ENCODE assay signal across 8 mouse cellular contexts in genomic region chr6:145173781-145174191, GRCm38 (mm10). TPM values are rescaled to one million over a fixed set of nuclear protein-coding genes. Genes with fewer than 3 reads are reported as not detected.
DNase-seq lines count a peak whose midpoint lies in the region; ATAC-seq and TF ChIP-seq lines count a peak whose summit lies in the region.

No protein-coding gene starts in this region.

- H3K9me3 ChIP-seq in intestine, postnatal 0 days (ENCODE audit: control insufficient read depth) = no peaks in the 10 kb centered on the region
- no peaks in the 10 kb centered on the region for H3K9me3 ChIP-seq in liver, embryonic 15.5 days (replicated peaks)
- H3K9me3 ChIP-seq in neural tube, embryonic 14.5 days (ENCODE audit: control insufficient read depth, low read length) = no peaks in the 10 kb centered on the region

- H3K4me2 ChIP-seq in intestine, postnatal 0 days (replicated peaks; ENCODE audit: low read depth) = peak overlapping the region; percentile 49
- no peak overlapping the region for H3K4me2 ChIP-seq in liver, embryonic 15.5 days
- H3K4me2 ChIP-seq in neural tube, embryonic 14.5 days (ENCODE audit: low read depth, low read length) = peak overlapping the region; percentile 6; the same call in 1 of the 2 replicates

- TF ChIP-seq CTCF in intestine, postnatal 0 days (IDR thresholded peaks at IDR 0.05; ENCODE audit: low read depth) = no peak

- DNase-seq in Muller cell, postnatal 12 days (ENCODE audit: inconsistent ontology term) = peak; percentile 39
- DNase-seq in embryo, embryonic 11 days = peak; percentile 80
- peak; percentile 90 to 92 for DNase-seq in heart, adult 18-20 months
- DNase-seq in thymus, postnatal 14 days = no peak
- DNase-seq in spleen, postnatal 10 days (ENCODE audit: low spot score in 2 of 2) = no peak

- no peaks in the 10 kb centered on the region for H3K36me3 ChIP-seq in intestine, postnatal 0 days (ENCODE audit: control insufficient read depth, insufficient read depth)
- no peaks in the 10 kb centered on the region for H3K36me3 ChIP-seq in liver, embryonic 15.5 days (replicated peaks)
- H3K36me3 ChIP-seq in neural tube, embryonic 14.5 days (ENCODE audit: control insufficient read depth, insufficient read depth, low read length) = no peaks in the 10 kb centered on the region

- no peak overlapping the region; the same call in 1 of the 2 replicates for H3K27ac ChIP-seq in intestine, postnatal 0 days (ENCODE audit: low read depth, low read length)
- H3K27ac ChIP-seq in liver, embryonic 15.5 days (replicated peaks) = no peak overlapping the region
- H3K27ac ChIP-seq in neural tube, embryonic 14.5 days (ENCODE audit: low read depth, low read length) = no peak overlapping the region

- ATAC-seq in intestine, postnatal 0 days = peak; percentile 90
- ATAC-seq in liver, embryonic 15.5 days (ENCODE audit: insufficient read depth) = peak; percentile 49; the same call in 1 of the 2 replicates
- ATAC-seq in neural tube, embryonic 14.5 days (ENCODE audit: low read depth) = peak; percentile 76; the same call in 1 of the 2 replicates

- H3K4me1 ChIP-seq in intestine, postnatal 0 days (replicated peaks; ENCODE audit: control insufficient read depth, insufficient read depth, low read length) = 0 out of 2 replicates have a peak, but pooled peaks cover 6% of the 10 kb centered on the region
- 0 out of 2 replicates have a peak, but pooled peaks cover 4% of the 10 kb centered on the region for H3K4me1 ChIP-seq in liver, embryonic 15.5 days (replicated peaks)
- H3K4me1 ChIP-seq in neural tube, embryonic 14.5 days (ENCODE audit: control insufficient read depth, insufficient read depth, low read length) = 0 out of 2 replicates have a peak, but pooled peaks cover 6% of the 10 kb centered on the region

- H3K4me3 ChIP-seq in intestine, postnatal 0 days (ENCODE audit: low read depth, low read length) = no peak overlapping the region
- H3K4me3 ChIP-seq in liver, embryonic 15.5 days (replicated peaks) = no peak overlapping the region
- H3K4me3 ChIP-seq in neural tube, embryonic 14.5 days (ENCODE audit: low read depth, low read length) = no peak overlapping the region

- WGBS in intestine, postnatal 0 days = 1% methylated on average over 11 of the region's 11 CpGs
- 47% methylated on average over 11 of the region's 11 CpGs for WGBS in liver, embryonic 15.5 days (ENCODE audit: insufficient replicate concordance)
- WGBS in neural tube, embryonic 14.5 days = 1% methylated on average over 11 of the region's 11 CpGs

- H3K27me3 ChIP-seq in intestine, postnatal 0 days (replicated peaks; ENCODE audit: control insufficient read depth, insufficient read depth, low read length) = no peaks in the 10 kb centered on the region
- H3K27me3 ChIP-seq in liver, embryonic 15.5 days = no peaks in the 10 kb centered on the region
- H3K27me3 ChIP-seq in neural tube, embryonic 14.5 days (ENCODE audit: control insufficient read depth, insufficient read depth, low read length) = no peaks in the 10 kb centered on the region

- H3K9ac ChIP-seq in intestine, postnatal 0 days (ENCODE audit: low read depth, low read length) = no peak overlapping the region
- no peak overlapping the region for H3K9ac ChIP-seq in liver, embryonic 15.5 days
- H3K9ac ChIP-seq in neural tube, embryonic 14.5 days (replicated peaks; ENCODE audit: low read depth, low read length) = no peak overlapping the region

RNA-seq across cellular contexts. Expression of gene Casc1, which starts 37.0 kb away (rescaled TPM):
- 1 to 10 TPM; 1.2 TPM for total RNA-seq in heart, adult 18-20 months (2021)
- 0.08 TPM in 2 replicates for polyA plus RNA-seq in intestine, postnatal 0 days (2015; fragmentation: Nextera tagmentation; extraction: Ambion mirVana)
- 0.10 and 0.13 TPM in 2 replicates for polyA plus RNA-seq in liver, embryonic 15.5 days (2015; fragmentation: Nextera tagmentation; extraction: Ambion mirVana)
- polyA plus RNA-seq in neural tube, embryonic 14.5 days (2014; fragmentation: Nextera tagmentation; extraction: Ambion mirVana) = 0.93 and 1.4 TPM in 2 replicates

RNA-seq across cellular contexts. Expression of gene Etfrf1, which starts 37.1 kb away (rescaled TPM):
- 100 to 1,000 TPM; 120 to 131 TPM for total RNA-seq in heart, adult 18-20 months (2021)
- 48.8 and 49.5 TPM in 2 replicates for polyA plus RNA-seq in intestine, postnatal 0 days (2015; fragmentation: Nextera tagmentation; extraction: Ambion mirVana)
- 15.4 and 15.7 TPM in 2 replicates for polyA plus RNA-seq in liver, embryonic 15.5 days (2015; fragmentation: Nextera tagmentation; extraction: Ambion mirVana)
- 26.3 and 29.6 TPM in 2 replicates for polyA plus RNA-seq in neural tube, embryonic 14.5 days (2014; fragmentation: Nextera tagmentation; extraction: Ambion mirVana)

RNA-seq across cellular contexts. Expression of gene Lrmp, which starts 58.3 kb away (rescaled TPM):
- 1 to 10 TPM; 1.3 to 4.2 TPM for total RNA-seq in heart, adult 18-20 months (2021)
- polyA plus RNA-seq in intestine, postnatal 0 days (2015; fragmentation: Nextera tagmentation; extraction: Ambion mirVana) = 1.1 and 1.4 TPM in 2 replicates
- 14.5 and 15.1 TPM in 2 replicates for polyA plus RNA-seq in liver, embryonic 15.5 days (2015; fragmentation: Nextera tagmentation; extraction: Ambion mirVana)
- 0.37 and 0.80 TPM in 2 replicates for polyA plus RNA-seq in neural tube, embryonic 14.5 days (2014; fragmentation: Nextera tagmentation; extraction: Ambion mirVana)

Comparison
In these comparisons a context has a peak if more than half of its experiments do, and no peak if none do; other contexts are left out.
1. DNase-seq: peak in Muller cell, postnatal 12 days (single experiment), embryo, embryonic 11 days (single experiment) and heart, adult 18-20 months (2 of 2); none in thymus, postnatal 14 days (single experiment) and spleen, postnatal 10 days (0 of 2).
2. Peak in every context shown above with its lines, with median percentiles within 50 percentile points of each other: ATAC-seq.